Mouse (Mus musculus): ENCODE results near the gene Adap1. TPM values are rescaled to one million over a fixed set of nuclear protein-coding genes. Genes with fewer than 3 reads are reported as not detected.

Adap1 gene
- polyA plus RNA-seq (2014; fragmentation: Nextera tagmentation; extraction: Ambion mirVana), result 1.8 and 2.3 TPM in 2 replicates

GRCm38 (mm10) chr5:139325395-139325966 lies at the start of gene Adap1:
Gene Adap1 (minus strand): TSS chr5:139325622.
- peak within 1 kb of the TSS; percentile 98 for H3K4me2 ChIP-seq (ENCODE audit: low read length)
- H3K27ac ChIP-seq (replicated peaks in 1 of 2; ENCODE audit: control insufficient read depth in 1 of 2, insufficient read depth in 1 of 2, low read depth in 2 of 2, low read length in 2 of 2), result no peak within 1 kb of the TSS
- ATAC-seq (ENCODE audit: insufficient number of reproducible peaks, insufficient read depth, low FRiP score, low read depth), result peak; percentile 51; the same call in 1 of the 2 replicates
- peaks cover 40% of the 10 kb centered on the region for H3K27me3 ChIP-seq (ENCODE audit: control insufficient read depth, insufficient read depth, low read length)
- H3K4me3 ChIP-seq (ENCODE audit: control insufficient read depth in 1 of 2, insufficient read depth in 1 of 2, low read depth in 1 of 2, low read length in 2 of 2), result peak within 1 kb of the TSS; percentile 51 to 56
- peak within 1 kb of the TSS; percentile 75 for H3K9ac ChIP-seq (ENCODE audit: low read length)
- peaks cover 7 to 16% of the 10 kb centered on the region in 2 experiments; a peak in 3 of 4 replicates for H3K4me1 ChIP-seq (ENCODE audit: control insufficient read depth in 2 of 2, insufficient read depth in 2 of 2, low read length in 2 of 2)
- H3K9me3 ChIP-seq (ENCODE audit: control insufficient read depth, low read length), result no peaks in the 10 kb centered on the region
- no peaks in the 10 kb centered on the region for H3K36me3 ChIP-seq (ENCODE audit: control insufficient read depth, insufficient read depth, low read length)
- WGBS, result 3% methylated on average over 60 of the region's 61 CpGs

GRCm38 (mm10) chr5:139374841-139375240 lies 49.4 kb upstream of the Adap1 start:
- Histone ChIP-seq H3K9me3 (ENCODE audit: control insufficient read depth, low read length) (no peaks in the 10 kb centered on the region), H3K27ac (replicated peaks in 1 of 2; ENCODE audit: control insufficient read depth in 1 of 2, insufficient read depth in 1 of 2, low read depth in 2 of 2, low read length in 2 of 2) (no peak overlapping the region), H3K9ac (ENCODE audit: low read length) (no peak overlapping the region), H3K27me3 (ENCODE audit: control insufficient read depth, insufficient read depth, low read length) (no peaks in the 10 kb centered on the region), H3K36me3 (ENCODE audit: control insufficient read depth, insufficient read depth, low read length) (no peaks in the 10 kb centered on the region), H3K4me3 (ENCODE audit: control insufficient read depth in 1 of 2, insufficient read depth in 1 of 2, low read depth in 1 of 2, low read length in 2 of 2) (no peak overlapping the region), H3K4me2 (ENCODE audit: low read length) (no peak overlapping the region), H3K4me1 (ENCODE audit: control insufficient read depth in 2 of 2, insufficient read depth in 2 of 2, low read length in 2 of 2) (peaks cover 57 to 60% of the 10 kb centered on the region in 2 experiments)
- 89% methylated on average over 2 of the region's 2 CpGs for WGBS
- ATAC-seq (ENCODE audit: insufficient number of reproducible peaks, insufficient read depth, low FRiP score, low read depth), result no peak

- ATAC-seq (ENCODE audit: insufficient number of reproducible peaks, insufficient read depth, low FRiP score, low read depth), result no peak
- Histone ChIP-seq H3K4me2 (ENCODE audit: low read length) (no peak overlapping the region), H3K9ac (ENCODE audit: low read length) (no peak overlapping the region), H3K4me1 (ENCODE audit: control insufficient read depth in 2 of 2, insufficient read depth in 2 of 2, low read length in 2 of 2) (peaks cover 48 to 51% of the 10 kb centered on the region in 2 experiments), H3K27ac (replicated peaks in 1 of 2; ENCODE audit: control insufficient read depth in 1 of 2, insufficient read depth in 1 of 2, low read depth in 2 of 2, low read length in 2 of 2) (no peak overlapping the region), H3K9me3 (ENCODE audit: control insufficient read depth, low read length) (no peaks in the 10 kb centered on the region), H3K4me3 (ENCODE audit: control insufficient read depth in 1 of 2, insufficient read depth in 1 of 2, low read depth in 1 of 2, low read length in 2 of 2) (no peak overlapping the region), H3K36me3 (ENCODE audit: control insufficient read depth, insufficient read depth, low read length) (no peaks in the 10 kb centered on the region), H3K27me3 (ENCODE audit: control insufficient read depth, insufficient read depth, low read length) (no peaks in the 10 kb centered on the region)
- WGBS, result 75% methylated on average over 6 of the region's 6 CpGs
These were observed 48.5 kb upstream of the Adap1 start for GRCm38 (mm10) chr5:139373889-139374444.

- Histone ChIP-seq H3K36me3 (ENCODE audit: control insufficient read depth, insufficient read depth, low read length) (no peaks in the 10 kb centered on the region), H3K4me3 (ENCODE audit: control insufficient read depth in 1 of 2, insufficient read depth in 1 of 2, low read depth in 1 of 2, low read length in 2 of 2) (no peak overlapping the region), H3K9me3 (ENCODE audit: control insufficient read depth, low read length) (no peaks in the 10 kb centered on the region), H3K27me3 (ENCODE audit: control insufficient read depth, insufficient read depth, low read length) (no peaks in the 10 kb centered on the region), H3K9ac (ENCODE audit: low read length) (no peak overlapping the region), H3K27ac (replicated peaks in 1 of 2; ENCODE audit: control insufficient read depth in 1 of 2, insufficient read depth in 1 of 2, low read depth in 2 of 2, low read length in 2 of 2) (no peak overlapping the region), H3K4me2 (ENCODE audit: low read length) (no peak overlapping the region), H3K4me1 (ENCODE audit: control insufficient read depth in 2 of 2, insufficient read depth in 2 of 2, low read length in 2 of 2) (peaks cover 40 to 43% of the 10 kb centered on the region in 2 experiments)
- 84% methylated on average over 3 of the region's 3 CpGs for WGBS
- no peak for ATAC-seq (ENCODE audit: insufficient number of reproducible peaks, insufficient read depth, low FRiP score, low read depth)
These were observed 47.7 kb upstream of the Adap1 start for GRCm38 (mm10) chr5:139373126-139373525.

GRCm38 (mm10) chr5:139371631-139372401 lies 46.4 kb upstream of the Adap1 start:
- H3K27me3 ChIP-seq (ENCODE audit: control insufficient read depth, insufficient read depth, low read length), result no peaks in the 10 kb centered on the region
- peaks cover 27 to 30% of the 10 kb centered on the region in 2 experiments for H3K4me1 ChIP-seq (ENCODE audit: control insufficient read depth in 2 of 2, insufficient read depth in 2 of 2, low read length in 2 of 2)
- peak overlapping the region; percentile 96 for H3K4me2 ChIP-seq (ENCODE audit: low read length)
- ATAC-seq (ENCODE audit: insufficient number of reproducible peaks, insufficient read depth, low FRiP score, low read depth), result peak; percentile 93
- WGBS, result 2% methylated on average over 39 of the region's 39 CpGs
- no peaks in the 10 kb centered on the region for H3K9me3 ChIP-seq (ENCODE audit: control insufficient read depth, low read length)
- H3K9ac ChIP-seq (ENCODE audit: low read length), result peak overlapping the region; percentile 95
- no peaks in the 10 kb centered on the region for H3K36me3 ChIP-seq (ENCODE audit: control insufficient read depth, insufficient read depth, low read length)
- peak overlapping the region; percentile 58 to 81 for H3K27ac ChIP-seq (replicated peaks in 1 of 2; ENCODE audit: control insufficient read depth in 1 of 2, insufficient read depth in 1 of 2, low read depth in 2 of 2, low read length in 2 of 2)
- H3K4me3 ChIP-seq (ENCODE audit: control insufficient read depth in 1 of 2, insufficient read depth in 1 of 2, low read depth in 1 of 2, low read length in 2 of 2), result peak overlapping the region; percentile 58 to 75

- H3K9ac ChIP-seq (ENCODE audit: low read length), result peak overlapping the region; percentile 95
- 73% methylated on average over 5 of the region's 5 CpGs for WGBS
- H3K4me1 ChIP-seq (ENCODE audit: control insufficient read depth in 2 of 2, insufficient read depth in 2 of 2, low read length in 2 of 2), result peaks cover 22 to 24% of the 10 kb centered on the region in 2 experiments
- no peak for ATAC-seq (ENCODE audit: insufficient number of reproducible peaks, insufficient read depth, low FRiP score, low read depth)
- H3K27ac ChIP-seq (replicated peaks in 1 of 2; ENCODE audit: control insufficient read depth in 1 of 2, insufficient read depth in 1 of 2, low read depth in 2 of 2, low read length in 2 of 2), result peak overlapping the region in 1 of 2 experiments; percentile 81; a peak in 1 of 4 replicates
- H3K9me3 ChIP-seq (ENCODE audit: control insufficient read depth, low read length), result no peaks in the 10 kb centered on the region
- H3K27me3 ChIP-seq (ENCODE audit: control insufficient read depth, insufficient read depth, low read length), result no peaks in the 10 kb centered on the region
- H3K4me2 ChIP-seq (ENCODE audit: low read length), result peak overlapping the region; percentile 96
- no peaks in the 10 kb centered on the region for H3K36me3 ChIP-seq (ENCODE audit: control insufficient read depth, insufficient read depth, low read length)
- H3K4me3 ChIP-seq (ENCODE audit: control insufficient read depth in 1 of 2, insufficient read depth in 1 of 2, low read depth in 1 of 2, low read length in 2 of 2), result peak overlapping the region; percentile 58 to 75
These were observed 45.7 kb upstream of the Adap1 start for GRCm38 (mm10) chr5:139371118-139371517.

- Histone ChIP-seq H3K27me3 (ENCODE audit: control insufficient read depth, insufficient read depth, low read length) (no peaks in the 10 kb centered on the region), H3K27ac (replicated peaks in 1 of 2; ENCODE audit: control insufficient read depth in 1 of 2, insufficient read depth in 1 of 2, low read depth in 2 of 2, low read length in 2 of 2) (0 out of 4 replicates have a peak overlapping the region, but pooled peaks of 1 of the 2 experiments have one; percentile 27), H3K4me1 (ENCODE audit: control insufficient read depth in 2 of 2, insufficient read depth in 2 of 2, low read length in 2 of 2) (peaks cover 20 to 24% of the 10 kb centered on the region in 2 experiments), H3K4me3 (ENCODE audit: control insufficient read depth in 1 of 2, insufficient read depth in 1 of 2, low read depth in 1 of 2, low read length in 2 of 2) (no peak overlapping the region), H3K36me3 (ENCODE audit: control insufficient read depth, insufficient read depth, low read length) (no peaks in the 10 kb centered on the region), H3K9me3 (ENCODE audit: control insufficient read depth, low read length) (no peaks in the 10 kb centered on the region), H3K9ac (ENCODE audit: low read length) (0 out of 2 replicates have a peak overlapping the region, but pooled peaks have one; percentile 95), H3K4me2 (ENCODE audit: low read length) (peak overlapping the region; percentile 96; the same call in 1 of the 2 replicates)
- WGBS, result 72% methylated on average over 6 of the region's 6 CpGs
- ATAC-seq (ENCODE audit: insufficient number of reproducible peaks, insufficient read depth, low FRiP score, low read depth), result no peak
These were observed 44.9 kb upstream of the Adap1 start for GRCm38 (mm10) chr5:139370336-139370735.

Data from heart, embryonic 14.5 days (tissue).